Mouse (Mus musculus): ENCODE data around the gene Olfr452.
A peak's percentile ranks its signal among the peaks of the same experiment; 100 is the strongest.

The Olfr452 gene

DNA sequence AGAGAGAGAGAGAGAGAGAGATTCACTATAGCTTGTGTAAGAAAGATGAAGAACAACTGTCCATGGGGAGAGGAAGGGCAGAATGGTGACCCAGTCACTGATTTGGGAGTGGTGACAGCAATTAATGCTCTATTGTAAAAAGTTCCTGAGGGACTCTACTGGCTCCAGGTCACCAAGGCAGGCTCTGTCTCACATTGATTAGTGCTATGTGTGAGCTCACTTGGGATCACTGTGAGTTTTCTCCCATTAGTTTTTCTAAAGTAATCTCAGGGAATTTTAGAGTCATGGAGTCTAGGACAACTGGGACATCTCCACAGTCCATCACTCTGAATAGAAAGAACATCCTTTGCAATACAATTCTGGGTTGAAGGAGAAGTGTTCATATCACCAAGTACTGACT, at the start of gene Olfr452:
Gene Olfr452, plus strand, starts transcription at position 301 of the 400 bp plus-strand sequence.
- ATAC-seq (ENCODE audit: low TSS enrichment), result no peak

DNA sequence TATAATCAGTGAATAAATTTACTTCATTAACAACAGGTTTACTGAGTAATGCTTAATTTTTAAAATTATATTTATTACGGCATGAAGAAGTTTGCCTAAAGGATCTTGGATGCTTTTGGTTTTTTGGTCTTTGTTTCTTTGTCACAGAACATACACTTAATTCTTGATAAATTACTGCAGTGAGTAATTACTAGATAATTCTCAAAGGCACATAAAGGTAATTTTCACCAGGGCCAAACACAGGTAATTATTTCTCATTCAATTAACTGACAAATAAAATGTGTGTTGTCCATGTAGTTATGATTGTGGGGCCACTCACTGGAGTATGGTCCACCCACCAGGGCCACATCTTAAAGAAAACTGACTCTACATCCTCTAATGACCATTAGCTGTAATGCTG, 45.8 kb upstream of the Olfr452 start, which contains the start of gene Olfr453:
Gene Olfr453, plus strand, starts transcription at position 301 of the 400 bp plus-strand sequence.
- ATAC-seq (ENCODE audit: low TSS enrichment), result no peak

DNA sequence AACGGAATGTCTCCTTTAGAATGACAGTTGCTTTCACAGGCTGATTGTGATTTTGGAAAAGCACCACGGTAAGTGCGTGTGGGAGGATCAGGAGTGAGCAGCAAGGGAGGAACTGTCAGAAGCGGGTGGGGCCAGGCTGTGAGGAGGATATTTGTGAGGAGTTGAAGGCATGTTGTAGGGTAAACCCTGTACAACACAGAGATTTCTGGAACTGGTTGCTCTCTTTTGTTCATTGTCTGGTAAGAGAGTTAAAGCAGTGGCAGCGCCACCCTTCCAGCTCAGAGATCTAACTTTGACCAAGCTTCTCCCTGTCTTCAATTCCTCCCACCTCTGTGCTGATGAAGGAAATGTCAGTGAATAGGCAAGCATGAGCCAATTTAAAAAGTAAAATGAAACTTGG, 42.6 kb upstream of the Olfr452 start:
- peak; percentile 93 for ATAC-seq (ENCODE audit: low TSS enrichment)

DNA sequence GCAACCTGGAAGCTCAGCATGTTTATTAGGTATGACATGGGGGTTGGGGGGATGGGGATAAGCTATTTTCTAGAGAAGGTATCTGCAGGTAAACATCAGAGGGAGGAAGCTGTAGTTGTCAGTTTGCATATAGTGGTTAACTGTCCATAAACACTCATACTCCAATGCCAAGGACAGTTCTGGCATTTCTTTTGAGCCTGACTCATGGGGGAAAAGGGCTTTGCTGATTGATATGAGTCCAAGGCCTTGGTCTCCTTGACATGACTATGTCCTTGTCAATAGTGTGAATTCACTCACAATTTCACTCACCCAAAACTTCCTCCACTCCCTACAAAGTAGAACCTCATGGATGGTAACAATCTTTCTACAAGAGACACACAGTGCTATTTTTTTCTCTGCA, 37.0 kb upstream of the Olfr452 start:
- ATAC-seq (ENCODE audit: low TSS enrichment), result no peak

DNA sequence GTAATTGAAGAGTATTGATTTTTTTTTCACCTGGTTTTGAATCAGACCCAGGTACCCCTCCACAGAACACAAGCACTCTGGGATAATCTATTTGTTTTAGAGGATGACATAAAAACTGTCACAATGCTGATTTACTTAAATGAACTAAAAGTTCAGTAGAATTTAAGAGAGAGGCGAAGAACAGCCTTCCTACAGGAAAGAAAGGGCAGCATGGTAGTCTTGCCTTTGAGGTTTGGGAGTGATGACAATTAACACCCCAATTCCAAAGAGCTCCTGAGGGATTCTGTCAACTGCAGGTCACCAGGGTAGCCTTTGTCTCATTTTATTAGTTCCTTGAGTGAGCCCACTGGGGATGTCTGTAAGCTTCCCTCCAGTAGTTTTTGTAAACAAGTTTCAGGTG, 28.8 kb upstream of the Olfr452 start, which contains the start of gene Olfr38:
Gene Olfr38, plus strand, starts transcription at position 301 of the 400 bp plus-strand sequence.
- ATAC-seq (ENCODE audit: low TSS enrichment), result no peak

DNA sequence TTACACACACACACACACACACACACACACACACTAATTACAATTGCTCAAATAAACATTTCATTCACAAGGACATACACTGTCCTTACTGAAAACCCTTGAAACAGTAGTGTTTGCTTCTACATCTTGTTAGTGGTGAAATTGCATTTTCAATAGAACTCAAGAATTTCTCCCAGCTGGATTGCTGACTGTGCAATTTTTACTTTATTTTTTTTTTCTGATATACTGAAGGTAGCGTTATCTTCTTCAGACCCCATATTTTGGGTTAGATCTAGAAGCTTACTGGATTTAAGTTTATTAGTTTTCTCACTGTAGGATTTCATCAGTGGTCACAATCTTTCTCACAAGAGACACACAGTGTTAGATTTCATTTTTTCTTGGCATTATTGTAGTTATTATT, 7.8 kb upstream of the Olfr452 start:
- no peak for ATAC-seq (ENCODE audit: low TSS enrichment)

DNA sequence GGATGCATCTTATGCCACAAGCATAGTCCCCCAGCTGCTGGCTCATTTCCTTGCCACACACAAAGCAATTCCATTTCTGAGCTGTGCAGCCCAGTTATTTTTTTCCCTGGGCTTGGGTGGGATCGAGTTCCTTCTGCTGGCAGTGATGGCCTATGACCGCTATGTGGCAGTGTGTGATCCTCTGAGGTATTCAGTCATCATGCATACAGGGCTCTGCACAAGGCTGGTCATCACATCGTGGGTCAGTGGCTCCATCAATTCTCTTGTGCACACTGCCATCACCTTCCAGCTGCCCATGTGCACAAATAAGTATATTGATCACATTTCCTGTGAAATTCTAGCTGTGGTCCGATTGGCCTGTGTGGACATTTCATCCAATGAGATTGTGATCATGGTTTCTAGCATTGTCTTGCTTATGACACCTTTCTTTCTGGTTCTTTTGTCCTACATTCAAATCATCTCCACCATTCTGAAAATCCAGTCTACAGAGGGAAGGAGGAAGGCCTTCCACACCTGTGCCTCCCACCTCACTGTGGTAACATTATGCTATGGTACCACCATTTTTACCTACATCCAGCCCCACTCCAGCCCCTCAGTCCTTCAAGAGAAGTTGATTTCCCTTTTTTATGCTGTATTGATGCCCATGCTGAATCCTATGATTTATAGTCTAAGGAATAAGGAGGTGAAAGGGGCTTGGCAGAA, 5.5 kb downstream of the Olfr452 start:
- ATAC-seq (ENCODE audit: low TSS enrichment), result no peak

DNA sequence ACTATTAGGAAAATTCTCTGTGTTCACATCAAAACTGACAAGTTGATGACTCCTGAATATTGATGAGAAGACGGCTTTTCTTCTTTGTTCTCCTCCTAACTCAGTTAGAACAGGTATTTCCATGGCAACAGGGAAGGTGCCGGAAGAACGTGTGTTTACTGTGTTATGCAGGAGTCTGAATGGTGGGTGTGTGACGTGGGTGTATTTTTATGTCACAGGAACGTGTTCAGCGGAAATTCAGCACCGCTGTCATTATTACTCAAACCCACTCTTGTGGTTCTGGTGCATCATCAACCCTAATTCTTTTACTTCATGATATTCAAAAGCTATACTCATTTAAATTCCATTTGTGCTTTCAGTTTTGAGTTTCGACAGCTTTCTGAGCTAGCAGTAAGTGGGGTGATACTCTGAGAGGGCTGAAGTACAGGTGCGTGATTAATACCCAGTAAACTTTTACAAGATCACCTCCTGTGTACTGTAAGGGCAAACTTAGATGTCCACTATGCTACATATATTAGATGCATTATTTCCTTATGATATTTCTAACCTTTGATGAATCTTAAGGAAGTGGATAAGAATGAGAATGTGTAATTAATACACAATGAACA, 6.2 kb downstream of the Olfr452 start:
- ATAC-seq (ENCODE audit: low TSS enrichment), result no peak; the same call in 1 of the 2 replicates

DNA sequence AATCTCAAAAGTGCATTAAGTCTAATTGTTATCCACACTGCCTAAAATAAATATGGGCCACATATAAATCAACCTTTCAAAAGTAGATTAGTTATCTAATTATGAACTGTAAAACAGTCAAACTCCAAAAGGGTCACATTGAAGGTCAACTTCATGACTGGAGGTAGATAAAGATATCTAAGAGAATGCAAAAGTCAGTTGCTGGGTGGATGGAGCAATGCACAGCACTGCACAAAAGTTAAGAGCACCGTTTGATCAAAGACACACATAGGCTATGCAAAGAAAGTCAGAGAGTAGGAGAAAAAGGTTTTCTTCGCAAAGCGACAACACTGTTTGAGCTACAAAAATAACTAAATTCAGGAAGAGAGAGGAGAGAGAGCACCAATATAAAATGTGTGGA, 10.1 kb downstream of the Olfr452 start:
- no peak for ATAC-seq (ENCODE audit: low TSS enrichment)

DNA sequence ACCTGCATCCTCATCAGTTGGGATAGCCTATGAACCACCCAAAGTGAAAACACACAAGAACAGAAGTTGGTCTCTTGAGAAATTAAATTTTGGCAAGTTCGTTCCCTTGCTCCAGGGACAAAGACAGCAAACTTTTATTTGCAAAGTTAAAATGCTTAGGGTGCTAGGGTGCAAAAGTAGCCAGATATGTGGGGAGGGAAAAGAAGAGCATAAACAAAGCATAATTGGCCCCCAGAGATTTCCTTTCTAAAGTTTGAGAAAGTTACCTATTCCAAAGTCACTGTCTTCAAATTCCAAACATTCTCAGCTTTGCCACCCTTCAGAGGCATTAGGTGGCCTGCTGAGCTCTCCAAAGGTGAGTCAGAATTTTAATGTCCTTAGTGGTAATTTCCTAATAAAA, 26.7 kb downstream of the Olfr452 start, which contains the start of gene Olfr450:
Gene Olfr450, plus strand, starts transcription at position 301 of the 400 bp plus-strand sequence.
- no peak for ATAC-seq (ENCODE audit: low TSS enrichment)

DNA sequence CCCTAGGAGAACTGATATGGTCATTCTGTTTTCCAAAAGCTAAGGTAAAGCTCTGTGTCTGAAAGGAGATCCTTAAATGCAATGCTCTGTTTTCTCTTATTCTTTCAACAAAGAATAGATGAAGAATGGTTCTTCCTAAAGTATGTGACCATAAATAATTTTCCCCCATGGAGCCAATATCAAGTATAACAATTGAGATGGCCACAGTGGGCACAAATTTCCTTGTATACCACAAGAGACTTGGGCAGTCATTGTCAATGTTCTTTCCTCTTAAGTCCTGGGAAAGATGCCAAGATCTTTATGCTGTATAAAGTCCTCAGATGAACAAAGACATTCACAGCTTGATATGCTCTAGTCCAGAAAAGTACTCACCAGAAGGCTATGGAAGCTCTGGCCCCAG, 49.2 kb downstream of the Olfr452 start, which contains the start of gene Olfr449:
Gene Olfr449, plus strand, starts transcription at position 301 of the 400 bp plus-strand sequence.
- no peak for ATAC-seq (ENCODE audit: low TSS enrichment)
